In the genomic region with DNA sequence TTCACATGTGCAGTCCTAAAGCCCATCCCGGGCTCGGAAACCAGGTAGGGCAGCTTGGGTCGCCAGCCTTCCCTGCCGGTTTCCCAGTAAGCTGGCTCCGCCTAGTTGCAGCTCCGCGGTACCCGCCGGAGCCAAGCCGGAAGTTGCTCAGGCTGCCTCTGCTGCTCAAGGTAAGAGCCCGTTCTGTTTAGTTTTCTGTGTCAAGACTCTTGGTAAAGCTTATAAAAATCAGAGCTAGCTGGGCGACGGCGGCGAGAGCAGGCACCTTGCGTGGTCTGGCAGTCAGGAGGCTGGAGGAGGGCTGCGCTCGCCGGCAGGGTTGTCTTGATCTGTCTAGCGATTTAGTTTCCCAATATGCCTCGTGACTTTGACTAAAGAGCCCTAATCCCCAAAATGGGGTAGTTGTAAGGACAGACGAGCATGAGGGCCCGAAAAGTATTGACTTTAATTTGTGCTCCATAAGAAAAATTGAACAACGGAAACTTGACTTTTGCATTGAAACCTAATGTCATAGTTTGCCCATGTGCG, we compare ENCODE assay signal across 8 mouse cellular contexts. TPM values are rescaled to one million over a fixed set of nuclear protein-coding genes. Genes with fewer than 3 reads are reported as not detected.
A peak's percentile ranks its signal among the peaks of the same experiment; 100 is the strongest.
DNase-seq lines count a peak whose midpoint lies in the region; ATAC-seq and TF ChIP-seq lines count a peak whose summit lies in the region.

No protein-coding gene starts in this region.

- peak overlapping the region; percentile 70 for H3K4me3 ChIP-seq in embryonic facial prominence, embryonic 10.5 days
- H3K4me3 ChIP-seq in heart, adult 2 months, result peak overlapping the region; percentile 78
- peak overlapping the region; percentile 50 for H3K4me3 ChIP-seq in limb, embryonic 12.5 days (replicated peaks)
- H3K4me3 ChIP-seq in midbrain, embryonic 13.5 days (replicated peaks), result peak overlapping the region; percentile 52

- 0 out of 2 replicates have a peak, but pooled peaks have one; percentile 32 for TF ChIP-seq POLR2A in heart, adult 2 months (IDR thresholded peaks at IDR 0.05; ENCODE audit: insufficient read depth, low read depth, low read length)

- H3K27me3 ChIP-seq in embryonic facial prominence, embryonic 10.5 days (replicated peaks; ENCODE audit: low read depth, poor library complexity, severe bottlenecking), result no peaks in the 10 kb centered on the region
- no peaks in the 10 kb centered on the region for H3K27me3 ChIP-seq in heart, adult 2 months (ENCODE audit: control insufficient read depth, insufficient read depth, low read length)
- H3K27me3 ChIP-seq in limb, embryonic 12.5 days, result no peaks in the 10 kb centered on the region
- no peaks in the 10 kb centered on the region for H3K27me3 ChIP-seq in midbrain, embryonic 13.5 days

- peak; percentile 34 for TF ChIP-seq CTCF in heart, adult 2 months (IDR thresholded peaks at IDR 0.05)

- H3K79me2 ChIP-seq in heart, adult 2 months (replicated peaks; ENCODE audit: control insufficient read depth, insufficient read depth, low read length), result no peaks in the 10 kb centered on the region

- peaks cover 10% of the 10 kb centered on the region for H3K4me1 ChIP-seq in embryonic facial prominence, embryonic 10.5 days
- H3K4me1 ChIP-seq in heart, adult 2 months (ENCODE audit: control insufficient read depth, insufficient read depth, low read length), result peaks cover 5% of the 10 kb centered on the region
- H3K4me1 ChIP-seq in limb, embryonic 12.5 days (replicated peaks), result 0 out of 2 replicates have a peak, but pooled peaks cover 5% of the 10 kb centered on the region
- H3K4me1 ChIP-seq in midbrain, embryonic 13.5 days (replicated peaks), result peaks cover 5% of the 10 kb centered on the region; the same call in 1 of the 2 replicates

- H3K4me2 ChIP-seq in limb, embryonic 12.5 days, result peak overlapping the region; percentile 71
- H3K4me2 ChIP-seq in midbrain, embryonic 13.5 days (replicated peaks), result peak overlapping the region; percentile 68

- intact Hi-C loops in heart, adult 2 months (cut with DNase I), result no loop called here

- 3% methylated on average over 25 of the region's 25 CpGs for WGBS in embryonic facial prominence, embryonic 10.5 days
- WGBS in heart, adult 2 months, result 1% methylated on average over 25 of the region's 25 CpGs
- WGBS in limb, embryonic 12.5 days, result 3% methylated on average over 25 of the region's 25 CpGs
- WGBS in midbrain, embryonic 13.5 days, result 3% methylated on average over 25 of the region's 25 CpGs

- peak overlapping the region; percentile 83 for H3K27ac ChIP-seq in embryonic facial prominence, embryonic 10.5 days (replicated peaks)
- H3K27ac ChIP-seq in heart, adult 2 months, result peak overlapping the region; percentile 58
- peak overlapping the region; percentile 62; the same call in 1 of the 2 replicates for H3K27ac ChIP-seq in limb, embryonic 12.5 days
- H3K27ac ChIP-seq in midbrain, embryonic 13.5 days, result no peak overlapping the region

- H3K36me3 ChIP-seq in embryonic facial prominence, embryonic 10.5 days (replicated peaks), result no peaks in the 10 kb centered on the region
- H3K36me3 ChIP-seq in heart, adult 2 months (ENCODE audit: control insufficient read depth, insufficient read depth, low read length), result no peaks in the 10 kb centered on the region
- H3K36me3 ChIP-seq in limb, embryonic 12.5 days, result no peaks in the 10 kb centered on the region
- no peaks in the 10 kb centered on the region for H3K36me3 ChIP-seq in midbrain, embryonic 13.5 days

- DNase-seq in urinary bladder, adult 18-20 months (ENCODE audit: low spot score in 2 of 2), result peak; percentile 66 to 78
- DNase-seq in urinary bladder, postnatal 10 days (ENCODE audit: low spot score), result no peak
- peak; percentile 77 for DNase-seq in embryonic facial prominence, embryonic 10.5 days (ENCODE audit: low spot score)
- DNase-seq in heart, adult 2 months, result peak; percentile 70 to 75
- DNase-seq in kidney, adult 18-20 months, result peak; percentile 83
- peak; percentile 23 for DNase-seq in skeletal muscle tissue, adult 2 months (ENCODE audit: low read depth, low spot score)

- H3K9me3 ChIP-seq in embryonic facial prominence, embryonic 10.5 days, result no peaks in the 10 kb centered on the region
- H3K9me3 ChIP-seq in limb, embryonic 12.5 days, result no peaks in the 10 kb centered on the region
- H3K9me3 ChIP-seq in midbrain, embryonic 13.5 days, result no peaks in the 10 kb centered on the region

- H3K9ac ChIP-seq in heart, adult 2 months (ENCODE audit: low read depth, low read length), result peak overlapping the region; percentile 63
- peak overlapping the region; percentile 61 for H3K9ac ChIP-seq in limb, embryonic 12.5 days (replicated peaks)
- peak overlapping the region; percentile 69 for H3K9ac ChIP-seq in midbrain, embryonic 13.5 days (replicated peaks)

- peak; percentile 86; the same call in 1 of the 2 replicates for ATAC-seq in limb, embryonic 12.5 days (ENCODE audit: insufficient number of reproducible peaks, insufficient read depth, low FRiP score, low TSS enrichment, low read depth)
- ATAC-seq in midbrain, embryonic 13.5 days, result peak; percentile 87

- TF ChIP-seq EP300 in heart, adult 2 months (IDR thresholded peaks at IDR 0.05; ENCODE audit: insufficient read depth, low read depth, low read length), result no peak

RNA-seq across cellular contexts. Expression of a gene that starts 2.3 kb away (rescaled TPM):
- 13.8 and 15.1 TPM in 2 replicates for polyA plus RNA-seq in embryonic facial prominence, embryonic 10.5 days (2016; fragmentation: Nextera tagmentation; extraction: Ambion mirVana)
- total RNA-seq in heart, adult 2 months (2021), result 1 to 10 TPM; 2.4 to 3.2 TPM
- polyA plus RNA-seq in heart, adult 2 months (2012; rRNA removed), result 3.6 TPM in 2 replicates
- polyA plus RNA-seq in limb, embryonic 12.5 days (2016; fragmentation: Nextera tagmentation; extraction: Ambion mirVana), result 9.4 and 9.8 TPM in 2 replicates
- polyA plus RNA-seq in midbrain, embryonic 13.5 days (2015; fragmentation: Nextera tagmentation; extraction: Ambion mirVana), result 2.6 and 3.6 TPM in 2 replicates

RNA-seq across cellular contexts. Expression of a gene that starts 53.6 kb away (rescaled TPM):
- 9.9 and 10.2 TPM in 2 replicates for polyA plus RNA-seq in embryonic facial prominence, embryonic 10.5 days (2016; fragmentation: Nextera tagmentation; extraction: Ambion mirVana)
- total RNA-seq in heart, adult 2 months (2021), result 100 to 1,000 TPM; 173 to 200 TPM
- polyA plus RNA-seq in heart, adult 2 months (2012; rRNA removed), result 41.1 and 99.5 TPM in 2 replicates
- 16.3 and 16.4 TPM in 2 replicates for polyA plus RNA-seq in limb, embryonic 12.5 days (2016; fragmentation: Nextera tagmentation; extraction: Ambion mirVana)
- polyA plus RNA-seq in midbrain, embryonic 13.5 days (2015; fragmentation: Nextera tagmentation; extraction: Ambion mirVana), result 15.3 and 17.2 TPM in 2 replicates
